In genomic region chr13:97082432-97082831, GRCm38 (mm10) we compare ENCODE assay signal across 36 mouse cellular contexts. TPM values are rescaled to one million over a fixed set of nuclear protein-coding genes. Genes with fewer than 3 reads are reported as not detected.
DNase-seq lines count a peak whose midpoint lies in the region; ATAC-seq lines count a peak whose summit lies in the region.
"Had no signal": no experiment of that assay in that cellular context is flagged by ENCODE, and none has a peak within 500 bp of the region (broad histone marks: within the 10 kb centered on the region; RNA-seq: fewer than 3 reads in every experiment).

No protein-coding gene starts in this region.

- peaks cover 44% of the 10 kb centered on the region for H3K4me1 ChIP-seq in liver, embryonic 12.5 days
- no peaks in the 10 kb centered on the region for H3K4me1 ChIP-seq in stomach, embryonic 14.5 days (ENCODE audit: control insufficient read depth, insufficient read depth, low read length)
- H3K4me1 ChIP-seq in midbrain, embryonic 16.5 days (ENCODE audit: control insufficient read depth, insufficient read depth, low read length) = peaks cover 2% of the 10 kb centered on the region; the same call in 1 of the 2 replicates
- H3K4me1 ChIP-seq: embryonic facial prominence, embryonic 15.5 days; lung, embryonic 15.5 days had no signal

- H3K36me3 ChIP-seq in liver, embryonic 12.5 days = no peaks in the 10 kb centered on the region
- no peaks in the 10 kb centered on the region for H3K36me3 ChIP-seq in stomach, embryonic 14.5 days (ENCODE audit: control insufficient read depth, insufficient read depth, low read length)
- no peaks in the 10 kb centered on the region for H3K36me3 ChIP-seq in midbrain, embryonic 16.5 days (ENCODE audit: control insufficient read depth, insufficient read depth, low read length)
- H3K36me3 ChIP-seq: embryonic facial prominence, embryonic 15.5 days; lung, embryonic 15.5 days; neural tube, embryonic 12.5 days had no signal

- H3K9me3 ChIP-seq in liver, embryonic 12.5 days (replicated peaks) = no peaks in the 10 kb centered on the region
- H3K9me3 ChIP-seq in stomach, embryonic 14.5 days (ENCODE audit: control insufficient read depth, low read depth, low read length) = no peaks in the 10 kb centered on the region
- no peaks in the 10 kb centered on the region for H3K9me3 ChIP-seq in midbrain, embryonic 16.5 days (replicated peaks; ENCODE audit: control insufficient read depth, low read length, poor library complexity, severe bottlenecking)
- H3K9me3 ChIP-seq: embryonic facial prominence, embryonic 15.5 days; lung, embryonic 15.5 days; neural tube, embryonic 12.5 days had no signal

- H3K4me3 ChIP-seq in liver, embryonic 12.5 days = no peak overlapping the region
- H3K4me3 ChIP-seq in stomach, embryonic 14.5 days (ENCODE audit: low read depth, low read length) = no peak overlapping the region
- no peak overlapping the region for H3K4me3 ChIP-seq in midbrain, embryonic 16.5 days (ENCODE audit: low read depth, low read length)
- H3K4me3 ChIP-seq: embryonic facial prominence, embryonic 15.5 days; heart, adult 2 months; lung, embryonic 15.5 days; neural tube, embryonic 12.5 days had no signal

- no peaks in the 10 kb centered on the region for H3K27me3 ChIP-seq in liver, embryonic 12.5 days (replicated peaks)
- no peaks in the 10 kb centered on the region for H3K27me3 ChIP-seq in stomach, embryonic 14.5 days (ENCODE audit: control insufficient read depth, insufficient read depth, low read length)
- no peaks in the 10 kb centered on the region for H3K27me3 ChIP-seq in midbrain, embryonic 16.5 days (ENCODE audit: control insufficient read depth, insufficient read depth, low read depth, low read length)
- H3K27me3 ChIP-seq: embryonic facial prominence, embryonic 15.5 days; lung, embryonic 15.5 days; neural tube, embryonic 12.5 days had no signal

- DNase-seq in heart, adult 11 months = peak; percentile 43
- no peak for DNase-seq in heart, postnatal 14 days
- peak; percentile 73 for DNase-seq in ES-CJ7 (ENCODE audit: low read depth, low spot score)
- DNase-seq in cerebellum, adult 18-20 months = no peak
- no peak for DNase-seq in layer of hippocampus, adult 9-10 months (ENCODE audit: low spot score)
- DNase-seq: adrenal gland, adult 8-10 months; cerebellum, adult 8-10 months; cerebellum, postnatal 36 days; forebrain, postnatal 0 days; gastrocnemius, postnatal 14 days; heart, adult 2 months; heart, postnatal 4 days; kidney, adult 9 months; kidney, postnatal 25 days; lung, postnatal 4 days; midbrain, embryonic 14.5 days; right cerebral cortex, postnatal 25 days; spleen, adult 18-20 months; thymus, postnatal 36 days had no signal

- H3K9ac ChIP-seq in liver, embryonic 12.5 days = no peak overlapping the region
- no peak overlapping the region for H3K9ac ChIP-seq in stomach, embryonic 14.5 days (replicated peaks; ENCODE audit: low read depth, low read length)
- H3K9ac ChIP-seq in midbrain, embryonic 16.5 days (ENCODE audit: low read depth, low read length) = no peak overlapping the region
- H3K9ac ChIP-seq: embryonic facial prominence, embryonic 15.5 days; forebrain, postnatal 0 days; hindbrain, embryonic 14.5 days; lung, embryonic 15.5 days; neural tube, embryonic 12.5 days had no signal

- H3K4me2 ChIP-seq in liver, embryonic 12.5 days = peak overlapping the region; percentile 15; the same call in 1 of the 2 replicates
- H3K4me2 ChIP-seq in stomach, embryonic 14.5 days (replicated peaks; ENCODE audit: low read depth, low read length) = no peak overlapping the region
- no peak overlapping the region for H3K4me2 ChIP-seq in midbrain, embryonic 16.5 days (ENCODE audit: low read length)
- H3K4me2 ChIP-seq: embryonic facial prominence, embryonic 15.5 days; hindbrain, embryonic 14.5 days; lung, embryonic 15.5 days; neural tube, embryonic 12.5 days had no signal

- ATAC-seq in liver, embryonic 12.5 days = peak; percentile 87
- peak; percentile 37; the same call in 1 of the 2 replicates for ATAC-seq in stomach, embryonic 14.5 days (ENCODE audit: insufficient number of reproducible peaks, insufficient read depth, low FRiP score, low read depth)
- no peak for ATAC-seq in midbrain, embryonic 16.5 days
- ATAC-seq: activated CD4-positive, CD25-positive, alpha-beta regulatory T cell, adult 4 months; forebrain, postnatal 0 days; inflammation-experienced regulatory T-cells, adult 6 months had no signal

- WGBS in liver, embryonic 12.5 days (ENCODE audit: insufficient replicate concordance) = 71% methylated on average over 7 of the region's 7 CpGs
- 76% methylated on average over 7 of the region's 7 CpGs for WGBS in stomach, embryonic 14.5 days
- 96% methylated on average over 7 of the region's 7 CpGs for WGBS in midbrain, embryonic 16.5 days

- H3K27ac ChIP-seq in liver, embryonic 12.5 days = peak overlapping the region; percentile 69
- H3K27ac ChIP-seq in stomach, embryonic 14.5 days (ENCODE audit: low read length) = no peak overlapping the region
- no peak overlapping the region for H3K27ac ChIP-seq in midbrain, embryonic 16.5 days (ENCODE audit: low read length)
- H3K27ac ChIP-seq: embryonic facial prominence, embryonic 15.5 days; heart, adult 2 months; hindbrain, embryonic 14.5 days; lung, embryonic 15.5 days; neural tube, embryonic 12.5 days had no signal

- intact Hi-C loops in heart, postnatal 14 days (cut with DNase I) = no loop called here

RNA-seq across cellular contexts. Expression of gene Fam169a, which starts 15.3 kb away (rescaled TPM):
- under 1 TPM; 0.24 to 0.29 TPM for total RNA-seq in heart, postnatal 14 days (2021)
- 3.8 and 4.3 TPM in 2 replicates for polyA plus RNA-seq in liver, embryonic 12.5 days (2016; fragmentation: Nextera tagmentation; extraction: Ambion mirVana)
- polyA plus RNA-seq in stomach, embryonic 14.5 days (2014; fragmentation: Nextera tagmentation; extraction: Ambion mirVana) = 5.4 and 5.6 TPM in 2 replicates
- polyA plus RNA-seq in midbrain, embryonic 16.5 days (2015; fragmentation: Nextera tagmentation; extraction: Ambion mirVana) = 36.6 and 38.2 TPM in 2 replicates
- total RNA-seq: gastrocnemius, postnatal 14 days had no signal

RNA-seq across cellular contexts. Expression of gene Gm6169, which starts 16.6 kb away (rescaled TPM):
- total RNA-seq in heart, postnatal 14 days (2021) = 10 to 100 TPM in 1 of 2 experiments, under 1 TPM in 1; 0.63 to 14.3 TPM
- polyA plus RNA-seq in liver, embryonic 12.5 days (2016; fragmentation: Nextera tagmentation; extraction: Ambion mirVana) = 0.75 and 1.5 TPM in 2 replicates
- 6.1 and 7.4 TPM in 2 replicates for polyA plus RNA-seq in stomach, embryonic 14.5 days (2014; fragmentation: Nextera tagmentation; extraction: Ambion mirVana)
- polyA plus RNA-seq in midbrain, embryonic 16.5 days (2015; fragmentation: Nextera tagmentation; extraction: Ambion mirVana) = 0.61 and 0.67 TPM in 2 replicates
- total RNA-seq: forebrain, postnatal 0 days had no signal

RNA-seq across cellular contexts. Expression of gene 1700029F12Rik, which starts 48.3 kb away (rescaled TPM):
- not detected for total RNA-seq in heart, postnatal 14 days (2021)
- polyA plus RNA-seq in liver, embryonic 12.5 days (2016; fragmentation: Nextera tagmentation; extraction: Ambion mirVana) = not detected in 2 replicates
- not detected in 2 replicates for polyA plus RNA-seq in stomach, embryonic 14.5 days (2014; fragmentation: Nextera tagmentation; extraction: Ambion mirVana)
- polyA plus RNA-seq in midbrain, embryonic 16.5 days (2015; fragmentation: Nextera tagmentation; extraction: Ambion mirVana) = not detected in 2 replicates
- total RNA-seq: adrenal gland, adult 8-10 months; ES-E14; forebrain, postnatal 0 days; gastrocnemius, postnatal 14 days; heart, adult 2 months; heart, postnatal 4 days; layer of hippocampus, adult 8-10 months; left cerebral cortex, adult 18-20 months; left cerebral cortex, postnatal 36 days; megakaryocyte-erythroid progenitor cell, adult 5-6 weeks had no signal
- polyA plus RNA-seq: activated CD4-positive, CD25-positive, alpha-beta regulatory T cell, adult 4 months; embryonic facial prominence, embryonic 15.5 days; forebrain, embryonic 11.5 days; forebrain, postnatal 0 days; heart, embryonic 14.5 days; hindbrain, embryonic 14.5 days; inflammation-experienced regulatory T-cells, adult 6 months; limb, embryonic 14.5 days; lung, embryonic 15.5 days; midbrain, embryonic 14.5 days; neural tube, embryonic 12.5 days had no signal

RNA-seq across cellular contexts. Expression of gene Gfm2, which starts 55.3 kb away (rescaled TPM):
- total RNA-seq in heart, postnatal 14 days (2021) = 10 to 100 TPM; 45.4 TPM
- polyA plus RNA-seq in liver, embryonic 12.5 days (2016; fragmentation: Nextera tagmentation; extraction: Ambion mirVana) = 29.0 and 31.7 TPM in 2 replicates
- 33.0 and 33.9 TPM in 2 replicates for polyA plus RNA-seq in stomach, embryonic 14.5 days (2014; fragmentation: Nextera tagmentation; extraction: Ambion mirVana)
- 30.1 and 37.0 TPM in 2 replicates for polyA plus RNA-seq in midbrain, embryonic 16.5 days (2015; fragmentation: Nextera tagmentation; extraction: Ambion mirVana)

RNA-seq across cellular contexts. Expression of gene Nsa2, which starts 55.3 kb away (rescaled TPM):
- 10 to 100 TPM; 49.9 to 50.5 TPM for total RNA-seq in heart, postnatal 14 days (2021)
- 41.5 and 42.2 TPM in 2 replicates for polyA plus RNA-seq in liver, embryonic 12.5 days (2016; fragmentation: Nextera tagmentation; extraction: Ambion mirVana)
- 82.1 and 86.3 TPM in 2 replicates for polyA plus RNA-seq in stomach, embryonic 14.5 days (2014; fragmentation: Nextera tagmentation; extraction: Ambion mirVana)
- polyA plus RNA-seq in midbrain, embryonic 16.5 days (2015; fragmentation: Nextera tagmentation; extraction: Ambion mirVana) = 30.3 and 32.9 TPM in 2 replicates

Comparison
In these comparisons a context has a peak if more than half of its experiments do, and no peak if none do; other contexts are left out.
1. DNase-seq: peak in heart, adult 11 months (single experiment) and ES-CJ7 (single experiment); none in heart, postnatal 14 days (0 of 2), cerebellum, adult 18-20 months (0 of 2) and layer of hippocampus, adult 9-10 months (single experiment).